Mouse (Mus musculus) limb, embryonic 10.5 days (tissue): ENCODE data around the gene Fam214b. TPM values are rescaled to one million over a fixed set of nuclear protein-coding genes. Genes with fewer than 3 reads are reported as not detected.

Experiments
- DNase-seq: peaks from one replicate; pipeline ENCODE4 v3.0.0-alpha.2; 2017; ENCODE audit warnings: low spot score
- H3K27ac ChIP-seq: fragments of 300-500 bp; sonication (generic); 2 replicates; pipeline ENCODE4 v1.5.1; 2016; ENCODE audit warnings: mild to moderate bottlenecking
- H3K27me3 ChIP-seq: fragments of 300-500 bp; sonication (generic); 2 replicates; pipeline ENCODE4 v1.6.1; 2016; ENCODE audit warnings: low read depth, mild to moderate bottlenecking; ENCODE audit not compliant: poor library complexity, severe bottlenecking
- H3K36me3 ChIP-seq: fragments of 300-500 bp; sonication (generic); 2 replicates; pipeline ENCODE4 v1.6.1; 2016; ENCODE audit warnings: mild to moderate bottlenecking, moderate library complexity
- H3K4me1 ChIP-seq: fragments of 300-500 bp; sonication (generic); 2 replicates; pipeline ENCODE4 v1.6.1; 2016
- H3K4me3 ChIP-seq: fragments of 300-500 bp; sonication (generic); 2 replicates; pipeline ENCODE4 v1.5.1; 2016; ENCODE audit warnings: mild to moderate bottlenecking, moderate library complexity
- H3K9me3 ChIP-seq: fragments of 300-500 bp; sonication (generic); replicated peaks from 2 replicates; pipeline ENCODE4 v1.6.1; 2016; ENCODE audit warnings: mild to moderate bottlenecking
- WGBS: fragments of 180-500 bp; shearing (Covaris S2); methylation state at CpG from one replicate; pipeline ENCODE4 v1.1.7; 2016; 5-methylcytosine and 5-hydroxymethylcytosine counted together
- polyA plus RNA-seq: library from polyadenylated mRNA; unstranded; fragments of >200 nt; fragmentation: Nextera tagmentation; extraction: Ambion mirVana; gene quantifications from 2 replicates; pipeline ENCODE4 v1.2.1, GENCODE M21; 2016

Gene Fam214b
- polyA plus RNA-seq, 1 experiment from 2014 or later, result 8.5 TPM

- Histone ChIP-seq H3K27ac (no peak overlapping the region), H3K4me3 (no peak overlapping the region), H3K27me3 (no peaks in the 10 kb centered on the region), H3K9me3 (no peaks in the 10 kb centered on the region), H3K36me3 (peaks cover 47% of the 10 kb centered on the region), H3K4me1 (peaks cover 22% of the 10 kb centered on the region)
- 86% methylated on average over 14 of the region's 14 CpGs for WGBS
- no peak for DNase-seq
Measured at GRCm38 (mm10) chr4:43033481-43033880, 12.5 kb downstream of the Fam214b start.

- Histone ChIP-seq H3K27me3 (no peaks in the 10 kb centered on the region), H3K36me3 (peaks cover 56% of the 10 kb centered on the region), H3K27ac (no peak overlapping the region), H3K4me1 (peaks cover 22% of the 10 kb centered on the region), H3K4me3 (no peak overlapping the region), H3K9me3 (no peaks in the 10 kb centered on the region)
- no peak for DNase-seq
- WGBS, result 93% methylated on average over 1 of the region's 1 CpGs
Measured at GRCm38 (mm10) chr4:43032501-43032900, 13.5 kb downstream of the Fam214b start.

- Histone ChIP-seq H3K4me1 (peaks cover 22% of the 10 kb centered on the region), H3K9me3 (no peaks in the 10 kb centered on the region), H3K36me3 (peaks cover 64% of the 10 kb centered on the region), H3K27ac (peak within 1 kb of the TSS; percentile 94), H3K27me3 (no peaks in the 10 kb centered on the region), H3K4me3 (peak within 1 kb of the TSS; percentile 79)
- 1% methylated on average over 38 of the region's 38 CpGs for WGBS
- peak; percentile 93 for DNase-seq
Measured at GRCm38 (mm10) chr4:43031237-43031995, 14.6 kb downstream of the Fam214b start, which contains the start of gene Stoml2. Gene Stoml2, minus strand, starts transcription at chr4:43031710.

- peak overlapping the region; percentile 79 for H3K4me3 ChIP-seq
- H3K36me3 ChIP-seq, result peaks cover 59% of the 10 kb centered on the region
- no peaks in the 10 kb centered on the region for H3K9me3 ChIP-seq
- H3K27me3 ChIP-seq, result no peaks in the 10 kb centered on the region
- 2% methylated on average over 28 of the region's 28 CpGs for WGBS
- H3K4me1 ChIP-seq, result peaks cover 22% of the 10 kb centered on the region
- peak overlapping the region; percentile 94 for H3K27ac ChIP-seq
- peak; percentile 67 for DNase-seq
Measured at GRCm38 (mm10) chr4:43030780-43031230, 15.2 kb downstream of the Fam214b start.

GRCm38 (mm10) chr4:43030352-43030751 lies 15.7 kb downstream of the Fam214b start:
- no peaks in the 10 kb centered on the region for H3K27me3 ChIP-seq
- peaks cover 57% of the 10 kb centered on the region for H3K36me3 ChIP-seq
- no peak for DNase-seq
- H3K9me3 ChIP-seq, result no peaks in the 10 kb centered on the region
- 83% methylated on average over 9 of the region's 9 CpGs for WGBS
- H3K27ac ChIP-seq, result peak overlapping the region; percentile 94
- peaks cover 22% of the 10 kb centered on the region for H3K4me1 ChIP-seq
- peak overlapping the region; percentile 79 for H3K4me3 ChIP-seq

- Histone ChIP-seq H3K36me3 (peaks cover 56% of the 10 kb centered on the region), H3K27me3 (no peaks in the 10 kb centered on the region), H3K4me3 (peak overlapping the region; percentile 79; the same call in 1 of the 2 replicates), H3K9me3 (no peaks in the 10 kb centered on the region), H3K4me1 (peaks cover 26% of the 10 kb centered on the region), H3K27ac (no peak overlapping the region)
- no peak for DNase-seq
- WGBS, result 95% methylated on average over 9 of the region's 9 CpGs
Measured at GRCm38 (mm10) chr4:43029749-43030148, 16.3 kb downstream of the Fam214b start.

- Histone ChIP-seq H3K4me3 (no peak overlapping the region), H3K36me3 (peaks cover 55% of the 10 kb centered on the region), H3K27ac (no peak overlapping the region), H3K9me3 (no peaks in the 10 kb centered on the region), H3K4me1 (peaks cover 32% of the 10 kb centered on the region), H3K27me3 (no peaks in the 10 kb centered on the region)
- WGBS, result 94% methylated on average over 7 of the region's 7 CpGs
- no peak for DNase-seq
Measured at GRCm38 (mm10) chr4:43029121-43029520, 16.9 kb downstream of the Fam214b start.

GRCm38 (mm10) chr4:43025084-43025960 lies 20.7 kb downstream of the Fam214b start, which contains the start of gene Pigo:
Gene Pigo, minus strand, starts transcription at chr4:43025819.
- Histone ChIP-seq H3K36me3 (peaks cover 82% of the 10 kb centered on the region), H3K27ac (peak within 1 kb of the TSS; percentile 78)
- 8% methylated on average over 42 of the region's 42 CpGs for WGBS

GRCm38 (mm10) chr4:43024673-43025072 lies 21.3 kb downstream of the Fam214b start:
- Histone ChIP-seq H3K27ac (peak overlapping the region; percentile 78), H3K36me3 (peaks cover 83% of the 10 kb centered on the region), H3K9me3 (no peaks in the 10 kb centered on the region), H3K4me1 (peaks cover 13% of the 10 kb centered on the region), H3K27me3 (no peaks in the 10 kb centered on the region), H3K4me3 (peak overlapping the region; percentile 59)
- 85% methylated on average over 14 of the region's 14 CpGs for WGBS
- DNase-seq, result no peak

More at GRCm38 (mm10) chr4:43025084-43025960, 20.7 kb downstream of the Fam214b start, which contains the start of gene Pigo:
- peak within 1 kb of the TSS; percentile 59 for H3K4me3 ChIP-seq
- no peaks in the 10 kb centered on the region for H3K27me3 ChIP-seq
- no peaks in the 10 kb centered on the region for H3K9me3 ChIP-seq
- H3K4me1 ChIP-seq, result peaks cover 20% of the 10 kb centered on the region
- DNase-seq, result peak; percentile 93

GRCm38 (mm10) chr4:43021341-43021740 lies 24.7 kb downstream of the Fam214b start:
- no peaks in the 10 kb centered on the region for H3K27me3 ChIP-seq
- no peak overlapping the region for H3K4me3 ChIP-seq
- no peaks in the 10 kb centered on the region for H3K9me3 ChIP-seq
- DNase-seq, result no peak
- H3K27ac ChIP-seq, result no peak overlapping the region
- WGBS, result 76% methylated on average over 17 of the region's 17 CpGs
- peaks cover 10% of the 10 kb centered on the region for H3K4me1 ChIP-seq
- H3K36me3 ChIP-seq, result peaks cover 82% of the 10 kb centered on the region

GRCm38 (mm10) chr4:43020876-43021275 lies 25.1 kb downstream of the Fam214b start:
- WGBS, result 84% methylated on average over 16 of the region's 16 CpGs
- Histone ChIP-seq H3K27ac (no peak overlapping the region), H3K9me3 (no peaks in the 10 kb centered on the region), H3K36me3 (peaks cover 82% of the 10 kb centered on the region), H3K4me1 (peaks cover 10% of the 10 kb centered on the region), H3K27me3 (no peaks in the 10 kb centered on the region), H3K4me3 (no peak overlapping the region)
- DNase-seq, result no peak

- no peak overlapping the region for H3K4me3 ChIP-seq
- 94% methylated on average over 23 of the region's 23 CpGs for WGBS
Measured at GRCm38 (mm10) chr4:43019641-43020465, 26.2 kb downstream of the Fam214b start.

More at GRCm38 (mm10) chr4:43019641-43020465, 26.2 kb downstream of the Fam214b start:
- Histone ChIP-seq H3K27ac (no peak overlapping the region), H3K36me3 (peaks cover 82% of the 10 kb centered on the region), H3K27me3 (no peaks in the 10 kb centered on the region), H3K4me1 (peaks cover 6% of the 10 kb centered on the region), H3K9me3 (no peaks in the 10 kb centered on the region)
- DNase-seq, result no peak
